Mouse (Mus musculus) kidney, adult 2 months (tissue): ENCODE measurements at regions not wholly inside any gene's neighbourhood (a gene's known extent, or its start where the extent isn't known, plus 50 kb on each side); places are given as distances from the start of the nearest gene placed in this dataset.

Experiments used
- CTCF ChIP-seq: fragments of 200-500 bp; conservative IDR thresholded peaks from 2 replicates; pipeline ENCODE4 v1.5.1; 2011; ENCODE audit warnings: low read depth, mild to moderate bottlenecking, control low read depth, low read length, moderate library complexity, mixed read lengths; ENCODE audit not compliant: insufficient read depth, insufficient read length
- POLR2A ChIP-seq: fragments of 200-500 bp; IDR thresholded peaks from one replicate; pipeline ENCODE4 v1.6.1; 2011; ENCODE audit warnings: low read depth, low read length, control low read depth

- TF ChIP-seq POLR2A (no peak), CTCF (no peak)
Measured at GRCm38 (mm10) chr4:95185916-95186200, 133.8 kb upstream of the Jun start.
